Mouse (Mus musculus) limb, embryonic 14.5 days (tissue): ENCODE results near the gene Pigr. TPM values are rescaled to one million over a fixed set of nuclear protein-coding genes. Genes with fewer than 3 reads are reported as not detected.

Experiments used
- ATAC-seq: fragments of 200-750 bp; cut with Nextera tagmentation; 2 replicates; pipeline ENCODE4 v1.8.0; 2017; ENCODE audit warnings: low read depth, moderate number of reproducible peaks, moderate TSS enrichment; ENCODE audit not compliant: low FRiP score
- DNase-seq: peaks from one replicate; pipeline ENCODE4 v3.0.0-alpha.2; 2015; ENCODE audit warnings: low spot score
- H3K27ac ChIP-seq: fragments of 300-500 bp; sonication (generic); replicated peaks from 2 replicates; pipeline ENCODE4 v1.5.1; 2014; ENCODE audit warnings: low read depth, mild to moderate bottlenecking, low read length, moderate library complexity, mixed read lengths
- H3K27me3 ChIP-seq: fragments of 300-500 bp; sonication (generic); 2 replicates; pipeline ENCODE4 v1.6.1; 2014; ENCODE audit warnings: low read length, mixed read lengths; ENCODE audit not compliant: control insufficient read depth, insufficient read depth
- H3K36me3 ChIP-seq: fragments of 300-500 bp; sonication (generic); 2 replicates; pipeline ENCODE4 v1.6.1; 2014; ENCODE audit warnings: mild to moderate bottlenecking, low read length, moderate library complexity, mixed read lengths; ENCODE audit not compliant: control insufficient read depth, insufficient read depth
- H3K4me1 ChIP-seq: fragments of 300-500 bp; sonication (generic); 2 replicates; pipeline ENCODE4 v1.6.1; 2014; ENCODE audit warnings: antibody characterized with exemption, low read length, mixed read lengths; ENCODE audit not compliant: control insufficient read depth, insufficient read depth
- H3K4me2 ChIP-seq: fragments of 300-500 bp; sonication (generic); replicated peaks from 2 replicates; pipeline ENCODE4 v1.6.1; 2014; ENCODE audit warnings: low read depth, mild to moderate bottlenecking, low read length, moderate library complexity; ENCODE audit not compliant: severe bottlenecking
- H3K4me3 ChIP-seq: fragments of 300-500 bp; sonication (generic); replicated peaks from 2 replicates; pipeline ENCODE4 v1.5.1; 2014; ENCODE audit warnings: low read length
- H3K9ac ChIP-seq: fragments of 300-500 bp; sonication (generic); 2 replicates; pipeline ENCODE4 v1.6.1; 2014; ENCODE audit warnings: mild to moderate bottlenecking, low read depth, low read length, moderate library complexity; ENCODE audit not compliant: severe bottlenecking
- H3K9me3 ChIP-seq: fragments of 300-500 bp; sonication (generic); 2 replicates; pipeline ENCODE4 v1.6.1; 2016; ENCODE audit warnings: low read length; ENCODE audit not compliant: control insufficient read depth
- POLR2A ChIP-seq: fragments of 200-500 bp; IDR thresholded peaks from 2 replicates; pipeline ENCODE4 v1.8.0; 2012; ENCODE audit warnings: inconsistent platforms, mild to moderate bottlenecking, moderate library complexity, borderline replicate concordance; ENCODE audit not compliant: insufficient read depth, insufficient read length; ENCODE audit errors: extremely low read depth
- WGBS: fragments of 180-500 bp; shearing (Covaris S2); extraction: QIAGEN DNeasy Blood & Tissue Kit; methylation state at CpG from one replicate; pipeline ENCODE4 v1.1.7; 2014; 5-methylcytosine and 5-hydroxymethylcytosine counted together
- polyA plus RNA-seq, 2 experiments: library from polyadenylated mRNA; depleted of rRNA in 1 of 2; stranded (reverse) in 1 of 2; unstranded in 1 of 2; fragments of >200 nt; fragmentation: Nextera tagmentation in 1 of 2; extraction: Ambion mirVana in 1 of 2; gene quantifications; 2 replicates each; pipeline versions ENCODE4 v1.2.1 to v1.2.3; 2012 to 2014

Pigr gene
- polyA plus RNA-seq, 2 experiments = 0.15 TPM; not detected in 1

DNA sequence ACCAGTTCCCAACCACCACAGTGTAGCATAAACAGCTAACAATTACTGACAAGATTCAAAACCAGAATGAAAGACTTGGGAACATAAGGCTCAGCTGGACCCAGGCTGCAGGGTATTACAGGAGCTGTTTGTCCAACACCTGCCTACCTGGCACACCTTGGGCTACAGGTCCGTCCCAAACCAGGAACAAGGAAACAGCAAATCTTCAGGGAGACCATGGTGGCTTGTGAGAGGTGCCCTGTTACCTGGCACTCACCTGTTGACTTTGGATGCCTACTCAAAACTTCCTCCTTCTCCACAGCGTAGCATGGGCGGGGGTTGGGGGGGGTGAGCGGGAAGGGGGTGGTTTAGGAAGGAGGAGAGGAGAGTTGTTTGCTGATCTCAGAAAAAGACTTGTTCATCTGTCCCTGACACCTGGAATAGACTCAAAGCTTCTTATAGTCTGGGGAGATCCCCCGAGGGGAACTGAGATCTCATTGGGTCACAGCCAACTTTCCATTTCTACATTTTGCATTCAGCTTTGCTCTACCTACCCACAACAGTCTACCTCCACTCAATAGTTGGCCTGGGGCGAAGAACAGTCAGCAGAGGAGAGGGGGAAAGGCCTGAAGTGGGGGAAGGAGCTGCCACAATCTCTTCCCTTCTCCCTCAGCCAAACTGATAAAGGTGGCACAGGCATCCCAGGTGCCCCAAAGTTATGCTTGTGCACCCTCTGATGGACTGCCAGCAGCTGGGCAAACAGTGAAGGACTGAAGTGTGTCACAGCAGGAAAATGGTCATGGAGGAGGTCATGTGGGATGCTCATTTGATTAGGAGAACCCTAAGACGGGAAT, 6.0 kb upstream of the Pigr start:
- TF ChIP-seq POLR2A = no peak
- ATAC-seq (no peak), DNase-seq (no peak)
- Histone ChIP-seq H3K4me3 (no peak overlapping the region), H3K4me2 (no peak overlapping the region), H3K9me3 (no peaks in the 10 kb centered on the region), H3K27me3 (no peaks in the 10 kb centered on the region), H3K4me1 (no peaks in the 10 kb centered on the region), H3K36me3 (no peaks in the 10 kb centered on the region), H3K9ac (no peak overlapping the region), H3K27ac (no peak overlapping the region)
- WGBS = 85% methylated on average over 7 of the region's 7 CpGs

DNA sequence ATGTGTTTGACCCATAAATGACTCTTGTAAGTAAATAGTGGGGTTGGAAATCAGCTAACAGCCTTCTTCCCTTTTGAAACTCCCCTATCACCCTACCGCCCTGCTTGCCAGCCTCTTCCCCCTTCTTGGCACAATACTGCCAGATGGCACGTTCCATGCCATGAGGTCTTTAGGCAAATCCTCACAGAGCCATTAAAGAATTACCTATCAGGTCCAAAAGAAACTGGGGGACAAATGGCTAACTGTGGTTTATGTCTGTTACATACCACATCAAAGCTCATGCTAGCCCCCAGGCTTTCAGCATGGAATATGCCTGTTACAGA, 5.4 kb upstream of the Pigr start:
- Histone ChIP-seq H3K4me1 (no peaks in the 10 kb centered on the region), H3K4me2 (no peak overlapping the region), H3K27ac (no peak overlapping the region), H3K27me3 (no peaks in the 10 kb centered on the region), H3K36me3 (no peaks in the 10 kb centered on the region), H3K9me3 (no peaks in the 10 kb centered on the region), H3K4me3 (no peak overlapping the region), H3K9ac (no peak overlapping the region)
- WGBS = 78% methylated on average over 2 of the region's 2 CpGs
- TF ChIP-seq POLR2A = no peak
- no peak for ATAC-seq
- no peak for DNase-seq

DNA sequence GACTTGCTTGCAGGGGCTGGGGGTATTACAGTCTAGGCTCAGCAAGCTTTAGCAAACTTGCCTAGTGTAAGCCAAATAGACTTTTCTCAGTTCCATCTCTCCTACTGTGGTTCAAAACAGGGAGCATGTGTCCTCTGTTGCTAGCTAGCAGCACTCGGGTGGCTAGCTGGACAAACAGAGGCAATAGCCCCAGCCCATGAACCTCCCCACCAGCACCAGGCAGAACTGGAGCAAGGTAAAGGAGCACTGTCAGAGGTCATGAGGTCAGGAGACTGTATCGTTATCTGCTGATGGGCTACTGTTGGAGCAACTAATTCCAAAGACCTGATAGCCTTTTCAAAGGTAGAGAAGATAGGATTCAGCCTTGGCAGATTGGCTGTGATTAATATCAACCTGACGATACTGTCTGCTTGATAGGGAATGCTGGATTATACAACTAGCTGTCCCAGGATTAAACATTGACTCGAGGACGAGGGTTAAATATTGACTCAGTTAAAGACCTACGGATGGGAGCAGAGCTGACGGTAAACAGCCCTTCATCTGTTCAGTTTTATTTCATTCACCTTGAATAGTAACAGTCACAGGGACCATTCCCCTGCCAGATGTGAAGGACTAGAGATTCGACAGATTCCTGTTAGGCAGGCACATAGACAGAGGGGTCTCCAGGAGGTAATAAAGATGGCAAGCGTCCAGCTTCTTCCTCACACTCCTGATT, 4.4 kb upstream of the Pigr start:
- Histone ChIP-seq H3K4me1 (no peaks in the 10 kb centered on the region), H3K4me3 (no peak overlapping the region), H3K9ac (no peak overlapping the region), H3K36me3 (no peaks in the 10 kb centered on the region), H3K4me2 (no peak overlapping the region), H3K27me3 (no peaks in the 10 kb centered on the region), H3K27ac (no peak overlapping the region), H3K9me3 (no peaks in the 10 kb centered on the region)
- no peak for TF ChIP-seq POLR2A
- WGBS = 72% methylated on average over 9 of the region's 9 CpGs
- ATAC-seq (no peak), DNase-seq (no peak)

GRCm38 (mm10) chr1:130828656-130829055, 2.2 kb downstream of the Pigr start:
- Histone ChIP-seq H3K4me2 (no peak overlapping the region), H3K27me3 (no peaks in the 10 kb centered on the region), H3K9me3 (no peaks in the 10 kb centered on the region), H3K27ac (no peak overlapping the region), H3K36me3 (no peaks in the 10 kb centered on the region), H3K4me3 (no peak overlapping the region), H3K4me1 (no peaks in the 10 kb centered on the region), H3K9ac (no peak overlapping the region)
- DNase-seq = no peak
- no peak for TF ChIP-seq POLR2A
- no peak for ATAC-seq
- WGBS = 86% methylated on average over 4 of the region's 4 CpGs

GRCm38 (mm10) chr1:130829906-130830830, 3.7 kb downstream of the Pigr start:
- Histone ChIP-seq H3K9ac (no peak overlapping the region), H3K4me2 (no peak overlapping the region), H3K27ac (no peak overlapping the region), H3K4me1 (no peaks in the 10 kb centered on the region), H3K4me3 (no peak overlapping the region), H3K9me3 (no peaks in the 10 kb centered on the region), H3K36me3 (no peaks in the 10 kb centered on the region), H3K27me3 (no peaks in the 10 kb centered on the region)
- 81% methylated on average over 8 of the region's 8 CpGs for WGBS
- TF ChIP-seq POLR2A = no peak
- ATAC-seq (no peak), DNase-seq (no peak)
